Mouse (Mus musculus): ENCODE results near the gene Prkar2a.

Gene Prkar2a

DNA sequence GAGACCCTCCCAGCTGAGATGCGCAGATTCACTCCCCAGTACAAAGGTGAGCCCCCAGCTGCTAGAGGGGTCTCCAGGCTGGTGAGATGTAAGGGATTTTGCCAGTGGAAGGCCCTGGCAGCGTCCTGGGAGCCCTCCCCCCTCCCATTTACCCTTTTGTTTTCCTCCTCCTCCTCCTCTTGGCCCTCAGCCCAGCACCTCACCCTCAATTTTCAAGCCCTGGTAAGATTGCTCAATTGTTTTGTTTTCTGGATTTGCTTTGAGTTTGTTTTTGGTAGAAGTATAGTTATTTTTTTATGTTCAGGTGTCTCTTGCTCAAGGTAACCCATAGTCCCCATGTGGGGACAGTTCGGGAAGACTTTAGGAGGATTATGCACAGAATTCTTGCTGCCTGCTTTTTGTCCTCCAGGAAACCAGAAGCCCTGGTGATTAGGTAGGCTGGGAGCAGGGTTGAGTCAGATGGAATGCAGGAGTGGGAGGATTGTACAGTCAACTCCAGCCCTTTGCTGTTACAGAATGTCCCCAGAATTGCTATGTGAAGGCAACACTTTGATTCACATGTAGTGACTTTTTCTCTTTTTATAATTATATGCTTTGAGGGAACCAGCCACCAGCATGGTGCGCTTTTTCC is 107.4 kb downstream of the Prkar2a start:
- DNase-seq: no peak

GRCm38 (mm10) chr9:108797477-108797876 is 108.4 kb downstream of the Prkar2a start:
- DNase-seq: no peak

GRCm38 (mm10) chr9:108798508-108799075 is 109.5 kb downstream of the Prkar2a start:
- DNase-seq: no peak

DNA sequence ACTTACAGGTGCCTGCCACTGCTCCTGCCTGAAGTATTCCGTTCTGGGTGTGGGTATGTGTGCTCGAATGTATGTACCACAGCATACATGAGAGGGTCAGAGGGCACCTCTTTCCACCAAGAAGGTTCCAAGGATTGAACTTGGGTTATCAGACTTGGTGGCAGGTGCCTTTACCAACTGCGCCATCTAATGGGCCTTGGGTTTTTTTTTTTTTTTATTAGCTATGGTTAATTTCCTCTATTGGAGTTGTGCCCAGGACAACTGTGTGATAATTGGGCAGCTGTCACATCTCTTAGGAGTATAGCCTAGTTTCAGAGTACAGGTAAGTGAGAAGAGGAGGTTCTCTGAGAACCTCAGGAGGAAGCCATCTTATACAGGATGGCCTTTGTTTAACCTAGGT is 110.5 kb downstream of the Prkar2a start:
- DNase-seq: no peak

All from thymus, postnatal 25 days (tissue).